Mouse (Mus musculus): ENCODE measurements around the gene Olfr552.
A peak's percentile ranks its signal among the peaks of the same experiment; 100 is the strongest.
"Not testable (repeated sequence)": the region's sequence is repeated elsewhere in the genome, so short reads cannot be mapped to it uniquely, and the experiment has no call there.

Olfr552 gene

DNA sequence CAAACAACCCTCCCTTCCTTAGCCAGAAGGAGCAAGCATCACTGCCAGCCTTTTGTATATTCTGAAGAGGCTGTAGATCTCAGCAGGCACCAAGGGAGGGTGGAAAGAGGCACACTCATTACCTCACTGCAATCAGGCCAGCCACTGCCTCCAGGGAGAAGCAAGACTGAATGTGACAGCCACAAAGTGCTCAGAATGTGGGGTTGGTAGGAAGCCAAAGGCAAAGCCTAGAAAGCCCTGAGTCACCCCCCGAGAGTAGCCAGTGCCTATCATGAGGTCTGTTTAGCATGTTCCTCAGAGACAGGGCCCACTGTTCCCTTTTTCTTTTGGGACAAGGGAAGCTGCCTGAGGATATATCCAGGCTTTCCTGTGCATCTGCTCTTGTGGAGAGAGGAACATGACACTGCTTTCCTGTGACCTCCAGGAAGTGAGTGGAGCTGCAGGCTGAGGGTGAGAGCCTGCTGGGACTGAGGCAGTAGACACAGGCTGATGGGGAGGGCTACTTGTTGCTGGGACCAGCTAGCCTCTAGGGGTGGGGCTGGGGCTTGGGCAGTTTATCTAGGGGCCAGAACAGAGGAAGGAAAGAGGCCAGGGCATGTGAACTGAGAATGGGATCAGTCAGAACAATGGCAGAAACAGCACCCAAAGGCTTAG, at the start of gene Olfr552:
TSS of gene Olfr552 (plus strand) at position 393 of the 654 bp plus-strand sequence.
- DNase-seq (ENCODE audit: low read depth, low spot score) = no peak

DNA sequence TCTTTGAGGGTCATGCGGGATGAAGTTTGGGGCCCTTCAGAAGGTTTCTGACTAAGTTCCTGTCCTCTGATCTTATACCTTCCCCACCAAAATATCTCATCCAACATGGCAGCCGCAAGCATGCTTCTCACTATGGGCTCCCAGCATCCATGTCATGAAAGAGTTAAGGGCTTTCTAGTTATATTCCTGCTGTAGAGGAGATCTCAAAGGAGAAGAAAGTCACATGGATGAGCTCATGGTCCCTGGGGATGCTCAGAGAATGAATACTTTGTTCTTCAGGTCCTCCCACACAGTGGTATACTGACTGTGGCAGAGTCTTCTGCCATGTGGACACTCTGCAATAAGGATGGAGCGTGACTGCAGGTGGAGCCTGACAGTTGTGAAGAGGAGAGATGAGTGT, 48.0 kb upstream of the Olfr552 start, which contains the start of gene Olfr549:
TSS of gene Olfr549 (plus strand) at position 301 of the 400 bp plus-strand sequence.
- no peak for DNase-seq (ENCODE audit: low read depth, low spot score)

DNA sequence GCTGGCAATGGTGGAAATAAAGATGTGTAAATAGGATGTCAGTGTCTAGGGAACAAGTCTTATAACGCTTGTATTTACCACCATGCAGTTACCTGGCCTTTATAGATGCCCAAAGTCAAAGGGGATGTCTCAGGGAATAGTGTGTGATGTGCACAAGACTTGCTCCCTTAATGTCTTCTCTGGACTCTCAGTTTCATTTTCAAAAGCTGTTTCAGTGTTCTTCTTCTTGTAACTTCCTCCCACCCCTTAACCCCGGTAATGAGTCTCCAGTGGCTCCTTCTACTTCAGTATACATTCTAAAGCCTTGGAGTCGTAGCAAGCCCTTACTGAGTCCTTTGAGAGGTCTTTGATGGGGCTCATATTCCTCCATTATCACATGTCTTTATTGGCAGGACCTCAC, 44.3 kb upstream of the Olfr552 start:
- peak; percentile 43 for DNase-seq (ENCODE audit: low read depth, low spot score)

DNA sequence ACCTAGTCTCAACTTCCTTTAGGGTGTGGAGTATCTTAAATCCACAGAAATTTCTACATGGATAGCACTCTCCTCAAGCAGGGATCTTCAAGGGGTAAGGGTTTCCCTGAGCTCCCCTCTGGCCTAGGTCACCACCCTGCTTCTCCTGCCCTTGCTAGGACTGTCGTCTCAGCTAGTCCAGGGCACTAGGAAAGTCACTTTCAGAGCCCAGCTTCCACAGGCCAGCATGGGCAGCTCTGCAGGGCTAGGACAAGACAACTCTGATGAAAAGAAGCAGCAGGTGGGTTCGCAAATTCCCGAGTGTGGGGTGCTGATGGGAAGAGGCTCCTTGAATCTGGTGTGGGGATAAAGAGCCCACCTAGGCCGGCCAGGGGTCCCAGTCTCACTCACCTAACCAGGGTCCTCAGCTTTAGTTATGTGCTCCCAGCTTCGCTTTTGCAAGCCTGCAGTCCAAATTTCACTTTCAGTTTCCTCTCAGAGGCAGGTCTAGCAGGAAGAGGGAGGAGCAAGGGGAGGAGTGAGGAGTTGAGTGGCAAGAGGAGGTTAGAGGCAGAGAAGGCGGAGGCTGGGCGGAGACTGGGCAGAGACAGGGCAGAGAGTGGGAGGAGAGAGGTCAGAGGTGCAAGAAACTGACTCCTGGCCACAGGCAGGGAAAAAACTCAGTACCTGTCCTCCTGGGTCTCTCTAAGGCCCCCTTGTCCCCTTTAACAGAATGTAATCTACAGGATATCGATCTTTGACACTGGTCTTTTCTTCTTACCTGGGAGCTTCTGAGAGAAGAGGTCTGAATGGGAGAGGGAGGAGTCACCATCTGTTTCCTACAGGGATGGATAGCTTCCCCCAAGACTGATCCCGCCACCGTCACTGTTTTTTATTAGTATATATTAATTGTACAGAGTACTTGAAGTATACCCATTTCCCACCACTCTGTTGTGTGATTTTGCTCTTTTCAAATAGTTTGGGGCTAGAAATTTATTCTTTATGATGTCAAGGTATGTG, 32.3 kb upstream of the Olfr552 start, which contains the start of gene Trim21:
TSS of gene Trim21 (minus strand) at position 488 of the 999 bp plus-strand sequence.
- DNase-seq (ENCODE audit: low read depth, low spot score) = peak; percentile 94

DNA sequence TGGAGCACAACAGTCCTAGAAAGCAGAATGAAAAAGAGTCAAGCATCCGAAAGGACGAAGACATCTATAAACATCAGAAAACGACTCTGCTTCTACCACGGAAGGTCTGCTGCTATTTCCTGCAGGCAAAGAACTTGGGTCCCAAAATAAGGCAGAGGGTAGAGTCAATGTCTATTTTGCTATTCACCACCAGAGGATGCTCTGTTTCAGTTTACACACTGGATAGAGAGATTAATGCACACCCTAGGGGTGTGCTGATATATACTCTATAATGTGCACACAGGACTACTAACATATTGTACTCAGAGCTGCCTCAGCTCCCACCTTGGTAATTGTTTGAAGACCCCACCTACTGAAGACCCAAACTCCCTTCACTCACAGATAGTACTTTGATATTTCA, 31.4 kb upstream of the Olfr552 start:
- peak; percentile 20 for DNase-seq (ENCODE audit: low read depth, low spot score)

DNA sequence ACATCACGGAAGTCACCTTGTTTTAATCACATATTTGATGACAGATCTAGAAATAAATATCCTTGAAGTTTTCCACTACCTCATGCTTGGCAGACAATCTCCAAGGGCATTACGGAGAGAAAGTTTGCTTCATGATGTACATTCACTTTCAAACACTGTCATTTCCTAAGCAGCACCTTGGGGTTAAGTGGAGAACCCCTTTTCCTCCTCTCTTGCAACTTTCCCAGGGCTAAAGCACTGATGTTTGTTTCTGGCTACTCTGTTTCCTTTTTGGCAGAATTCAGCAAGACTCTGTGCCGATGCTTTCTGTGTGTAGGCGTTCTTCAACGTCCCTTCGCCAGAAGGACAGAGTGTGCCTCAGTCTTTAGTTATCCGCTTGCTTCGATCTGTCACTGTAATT, 26.4 kb upstream of the Olfr552 start, which contains the start of gene Olfr550:
TSS of gene Olfr550 (plus strand) at position 301 of the 400 bp plus-strand sequence.
- DNase-seq (ENCODE audit: low read depth, low spot score) = no peak

DNA sequence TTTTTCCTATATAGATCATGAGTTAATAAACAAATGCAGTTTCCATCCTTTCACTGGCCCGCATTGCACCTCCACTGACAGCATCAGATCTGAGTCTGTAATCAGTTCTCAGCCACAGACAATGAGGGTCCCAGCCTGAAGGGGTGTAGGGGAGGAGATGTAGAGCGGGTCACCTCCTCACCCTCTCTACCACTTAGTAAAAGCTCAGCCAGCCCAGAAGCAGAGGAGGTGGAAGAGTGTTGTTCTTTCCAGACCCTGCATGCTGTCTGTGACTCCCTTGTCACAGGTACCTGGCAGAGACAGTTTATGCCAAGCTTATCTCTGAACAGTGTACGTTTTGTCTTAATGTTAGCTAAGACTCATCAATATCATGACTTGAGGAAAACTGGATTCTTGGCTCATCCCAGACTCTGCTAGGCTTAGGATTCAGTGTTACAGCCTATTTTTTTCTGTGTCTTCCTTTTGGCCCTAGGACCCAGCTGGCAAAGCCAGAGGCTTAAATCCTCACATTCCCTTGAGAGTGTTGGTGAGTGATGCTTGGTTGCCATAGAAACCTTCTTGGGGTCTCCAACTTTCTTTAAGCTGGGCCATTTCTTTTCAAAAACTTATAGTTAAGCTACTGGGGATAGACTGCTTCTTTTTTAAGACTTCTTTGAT, 24.3 kb upstream of the Olfr552 start:
- no peak for DNase-seq (ENCODE audit: low read depth, low spot score)

DNA sequence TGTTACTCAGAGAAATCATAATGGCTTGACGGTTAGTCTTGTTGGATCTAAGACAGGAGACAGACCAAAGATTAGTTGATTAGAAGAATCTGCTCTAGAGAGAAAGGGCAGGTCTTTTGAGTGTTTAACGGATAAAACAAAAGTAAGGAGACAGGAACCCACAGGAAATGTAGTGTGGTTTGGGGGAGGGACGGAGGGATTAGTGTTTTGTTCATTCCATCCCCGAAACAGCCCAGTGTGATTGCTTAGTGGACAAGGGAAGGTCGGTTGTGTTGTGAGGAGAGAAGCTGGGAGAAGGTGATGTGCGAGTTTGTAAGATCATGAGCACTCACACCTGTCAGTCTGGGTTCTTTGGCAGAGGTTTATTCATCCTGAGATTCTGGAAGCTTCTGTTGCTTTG, 21.6 kb upstream of the Olfr552 start:
- DNase-seq (ENCODE audit: low read depth, low spot score) = no peak

DNA sequence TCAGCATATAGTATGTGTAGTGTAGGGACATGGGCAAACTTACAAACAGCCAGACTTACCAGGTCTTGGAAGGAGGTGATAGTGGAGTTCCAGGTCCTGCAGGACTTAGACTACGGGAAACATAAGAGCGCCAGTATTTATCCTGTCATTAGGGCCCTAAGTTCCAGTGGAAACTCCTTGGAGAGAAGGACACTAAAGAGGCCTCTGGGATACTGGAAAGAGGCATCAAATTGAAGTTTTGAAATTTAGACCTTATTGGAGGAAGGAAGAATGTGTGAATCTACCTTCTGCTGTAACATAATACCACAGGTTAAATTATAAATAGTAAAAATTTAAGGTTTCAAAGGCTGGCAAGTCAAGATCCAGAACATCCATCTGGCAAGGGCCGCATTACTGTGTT, 5.8 kb upstream of the Olfr552 start, which contains the start of gene Olfr551:
TSS of gene Olfr551 (minus strand) at position 101 of the 400 bp plus-strand sequence.
- no peak for DNase-seq (ENCODE audit: low read depth, low spot score)

DNA sequence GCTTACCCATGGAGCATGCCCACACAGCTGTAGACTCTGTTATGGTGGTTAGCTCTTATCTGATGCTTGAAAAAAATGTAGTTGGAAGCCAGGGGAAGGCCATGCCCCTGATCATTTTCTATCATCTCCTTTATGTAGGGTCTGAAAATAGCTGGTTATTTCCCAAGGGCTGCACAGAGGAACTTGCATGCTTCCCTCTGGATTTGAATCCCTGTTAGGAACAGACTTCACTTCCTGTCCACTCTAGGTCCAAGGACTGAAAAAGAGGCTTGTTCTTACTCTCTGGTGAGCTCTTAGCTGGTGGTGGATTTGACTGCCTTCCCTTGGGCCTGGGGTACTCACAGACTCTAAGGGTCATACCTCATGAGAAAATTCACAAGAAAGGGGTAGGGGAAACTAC, 20.5 kb downstream of the Olfr552 start, which contains the start of gene Olfr553:
TSS of gene Olfr553 (minus strand) at position 101 of the 400 bp plus-strand sequence.
- DNase-seq (ENCODE audit: low read depth, low spot score) = no peak

DNA sequence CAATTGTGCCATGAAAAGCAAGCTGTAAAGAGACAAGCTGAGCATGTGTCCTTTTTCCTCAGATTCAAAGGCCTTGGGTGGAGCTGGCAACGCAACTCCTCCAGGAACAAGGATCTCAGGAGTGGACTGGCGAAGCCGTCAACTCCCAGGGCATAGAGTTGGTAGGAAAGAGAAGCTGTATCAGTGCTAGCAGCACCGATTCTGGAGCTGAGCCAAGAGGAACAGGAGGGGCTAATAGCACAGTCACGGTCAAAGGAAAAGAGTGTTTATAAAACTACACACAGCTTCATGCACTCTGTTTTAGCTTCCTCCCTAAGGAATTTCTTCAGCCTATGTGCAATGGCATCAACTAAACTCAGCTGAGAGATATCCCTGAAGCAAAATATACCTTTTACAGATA, 22.0 kb downstream of the Olfr552 start:
- no peak for DNase-seq (ENCODE audit: low read depth, low spot score)

DNA sequence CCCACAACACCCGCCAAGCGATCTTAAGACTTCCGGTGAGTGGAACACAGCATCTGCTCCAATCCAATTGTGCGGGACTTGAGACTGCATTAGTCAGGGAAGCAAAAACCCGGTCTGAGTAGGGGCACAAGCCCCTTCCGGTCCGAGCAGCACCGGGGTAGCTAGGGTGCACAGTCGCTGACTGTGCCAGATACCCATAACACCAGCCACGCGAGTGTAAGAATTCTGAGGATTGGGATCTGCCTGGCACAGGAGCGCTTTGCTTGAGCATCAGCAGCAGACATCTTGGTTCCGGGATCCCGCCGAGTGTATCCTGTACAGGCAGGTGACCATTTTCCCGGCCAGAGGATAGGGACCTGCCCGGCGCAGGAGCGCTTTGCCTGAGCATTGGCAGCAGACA, 22.8 kb downstream of the Olfr552 start:
- not testable (repeated sequence) for DNase-seq (ENCODE audit: low read depth, low spot score)

DNA sequence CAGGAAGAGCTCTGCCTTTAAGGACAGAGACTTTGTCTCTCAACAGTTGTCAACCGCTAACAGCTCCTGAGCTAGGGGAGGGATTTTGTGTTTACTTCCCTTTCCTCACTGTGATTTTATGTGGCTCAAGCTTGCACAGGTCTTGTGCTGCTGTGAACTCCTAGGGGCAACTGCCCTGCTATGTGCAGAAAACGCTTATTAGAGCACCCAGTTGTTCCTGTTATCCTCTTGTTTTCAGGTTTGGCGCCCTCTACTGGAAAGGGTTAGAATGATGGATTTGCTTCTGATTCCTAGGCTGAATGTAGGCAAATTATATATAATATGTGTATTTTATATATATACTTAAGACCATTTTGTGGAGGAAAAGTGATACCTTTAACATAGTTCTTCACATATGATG, 39.1 kb downstream of the Olfr552 start:
- peak; percentile 53 for DNase-seq (ENCODE audit: low read depth, low spot score)

DNA sequence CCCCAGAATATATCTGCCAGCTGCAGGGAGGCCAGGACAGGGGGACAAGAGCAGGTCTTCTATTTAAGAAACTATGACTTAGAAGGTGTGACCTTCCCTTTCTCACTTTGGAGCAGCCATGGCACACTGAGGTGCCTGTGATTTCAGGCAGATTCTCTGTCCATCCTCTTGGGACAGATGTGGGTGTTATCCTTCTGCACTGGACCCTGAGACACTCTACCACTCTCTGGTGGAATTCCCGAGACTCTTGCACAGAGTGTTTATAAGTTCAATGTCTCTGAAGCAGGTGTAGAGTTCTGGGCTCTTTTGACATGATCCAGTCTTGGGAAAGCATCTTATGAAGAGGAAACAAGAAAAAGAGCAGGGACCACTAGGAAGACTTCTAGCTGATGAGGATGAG, 40.6 kb downstream of the Olfr552 start, which contains the start of gene Olfr554:
TSS of gene Olfr554 (plus strand) at position 301 of the 400 bp plus-strand sequence.
- DNase-seq (ENCODE audit: low read depth, low spot score) = no peak

DNA sequence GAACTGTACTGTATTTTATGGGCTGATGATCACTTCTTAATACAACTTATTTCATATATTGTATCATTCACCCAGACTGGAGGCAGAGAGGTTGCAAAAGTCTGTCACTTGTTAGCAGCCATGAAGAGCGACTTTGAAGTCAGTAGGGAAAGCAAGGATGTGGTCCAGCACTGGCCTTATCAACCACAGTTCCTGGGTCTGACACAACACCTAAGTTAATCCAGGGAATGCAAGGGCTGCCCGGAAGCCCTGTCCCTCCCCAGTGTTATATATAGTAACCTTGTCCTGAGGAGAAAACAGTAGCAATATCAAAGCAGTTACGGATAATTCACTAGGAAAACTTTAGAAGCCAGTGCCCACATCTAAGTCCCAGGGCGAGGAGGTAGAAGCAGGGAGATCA, 47.4 kb downstream of the Olfr552 start:
- not testable (repeated sequence) for DNase-seq (ENCODE audit: low read depth, low spot score)

All from A20 (cell line).